Mouse (Mus musculus) CH12.LX (cell line): ENCODE data around the gene Acaa1a. TPM values are rescaled to one million over a fixed set of nuclear protein-coding genes. Genes with fewer than 3 reads are reported as not detected.

Experiments used
- DNase-seq: peaks from one replicate; pipeline ENCODE4 v3.0.0-alpha.2; 2013; ENCODE audit errors: extremely low read depth
- H3K27ac ChIP-seq: 2 replicates; pipeline ENCODE4 v1.5.1; 2012; ENCODE audit warnings: low read depth, mild to moderate bottlenecking, control low read depth, moderate library complexity; ENCODE audit not compliant: insufficient read depth
- H3K27me3 ChIP-seq: replicated peaks from 2 replicates; pipeline ENCODE3; 2012; ENCODE audit warnings: inconsistent platforms
- H3K36me3 ChIP-seq, 2 experiments: replicated peaks in 1 of 2; 2 replicates each; pipeline versions ENCODE3 to v1.6.1; 2012; ENCODE audit warnings: inconsistent platforms in 1 of 2, low read length in 1 of 2, mild to moderate bottlenecking in 1 of 2, mixed read lengths in 1 of 2, moderate library complexity in 1 of 2; ENCODE audit not compliant: control insufficient read depth in 1 of 2, insufficient read depth in 1 of 2
- H3K4me1 ChIP-seq, 2 experiments: 2 replicates each; pipeline ENCODE4 v1.6.1; 2012; ENCODE audit warnings: inconsistent platforms in 1 of 2, moderate library complexity in 1 of 2; ENCODE audit not compliant: insufficient read depth in 2 of 2, control insufficient read depth in 1 of 2
- H3K4me2 ChIP-seq: 2 replicates; pipeline ENCODE4 v1.6.1; 2012; ENCODE audit warnings: low read depth, mild to moderate bottlenecking, control low read depth; ENCODE audit not compliant: poor library complexity, insufficient read depth, severe bottlenecking
- H3K4me3 ChIP-seq, 3 experiments: fragments of 150-350 bp in 1 of 3; sonication (generic) in 1 of 3; replicated peaks in 1 of 3; 2 replicates each; pipeline versions ENCODE3 to v1.5.1; 2011 to 2012; ENCODE audit warnings: low read depth in 2 of 3, low read length in 2 of 3, mild to moderate bottlenecking in 2 of 3, moderate library complexity in 2 of 3, control low read depth in 1 of 3, improper control_type of control experiment in 1 of 3, inconsistent platforms in 1 of 3, mixed read lengths in 1 of 3; ENCODE audit not compliant: poor library complexity in 1 of 3
- H3K79me2 ChIP-seq: replicated peaks from 2 replicates; pipeline ENCODE4 v1.6.1; 2012; ENCODE audit warnings: mild to moderate bottlenecking, moderate library complexity; ENCODE audit not compliant: control insufficient read depth, poor library complexity, insufficient read depth, severe bottlenecking; ENCODE audit errors: extremely low read depth
- H3K9ac ChIP-seq: 2 replicates; pipeline ENCODE4 v1.6.1; 2012; ENCODE audit warnings: low read depth, mild to moderate bottlenecking, control low read depth, moderate library complexity; ENCODE audit not compliant: insufficient read depth
- H3K9me3 ChIP-seq: replicated peaks from 2 replicates; pipeline ENCODE3; 2012; ENCODE audit warnings: low read length, inconsistent platforms, mixed read lengths
- CHD2 ChIP-seq: IDR thresholded peaks from 2 replicates; pipeline ENCODE4 v1.6.1; 2011; ENCODE audit warnings: low read length, improper control_type of control experiment
- EP300 ChIP-seq: IDR thresholded peaks from 2 replicates; pipeline ENCODE4 v1.6.1; 2011; ENCODE audit warnings: low read length, improper control_type of control experiment
- ETS1 ChIP-seq: conservative IDR thresholded peaks from 2 replicates; pipeline ENCODE4 v1.6.1; 2012; ENCODE audit warnings: low read depth, mild to moderate bottlenecking, inconsistent platforms, low read length, improper control_type of control experiment, moderate library complexity
- HCFC1 ChIP-seq: IDR thresholded peaks from 2 replicates; pipeline ENCODE4 v1.6.1; 2012; ENCODE audit warnings: low read depth, mild to moderate bottlenecking, inconsistent platforms, low read length, improper control_type of control experiment
- IRF4 ChIP-seq: IDR thresholded peaks from 2 replicates; pipeline ENCODE4 v1.6.1; 2014; ENCODE audit warnings: low read depth, mild to moderate bottlenecking, inconsistent platforms, low read length, improper control_type of control experiment
- JUND ChIP-seq: conservative IDR thresholded peaks from 2 replicates; pipeline ENCODE4 v1.6.1; 2011; ENCODE audit warnings: low read depth, low read length, improper control_type of control experiment
- KAT2A ChIP-seq: IDR thresholded peaks from 2 replicates; pipeline ENCODE4 v1.6.1; 2012; ENCODE audit warnings: low read length, improper control_type of control experiment, inconsistent platforms; ENCODE audit not compliant: insufficient replicate concordance
- PAX5 ChIP-seq: IDR thresholded peaks from 2 replicates; pipeline ENCODE4 v1.6.1; 2012; ENCODE audit warnings: low read length, inconsistent platforms, mixed read lengths
- POLR2AphosphoS2 ChIP-seq: IDR thresholded peaks from 2 replicates; pipeline ENCODE4 v1.6.1; 2011; ENCODE audit warnings: low read depth, low read length, improper control_type of control experiment
- SMC3 ChIP-seq: IDR thresholded peaks from 2 replicates; pipeline ENCODE4 v1.6.1; 2011; ENCODE audit warnings: low read depth, low read length, improper control_type of control experiment
- TBP ChIP-seq: conservative IDR thresholded peaks from 2 replicates; pipeline ENCODE4 v1.6.1; 2011; ENCODE audit warnings: low read depth, low read length, improper control_type of control experiment
- USF1 ChIP-seq: IDR thresholded peaks from 2 replicates; pipeline ENCODE4 v1.6.1; 2014; ENCODE audit warnings: low read depth, mild to moderate bottlenecking, inconsistent platforms, low read length, improper control_type of control experiment
- ZMIZ1 ChIP-seq: IDR thresholded peaks from 2 replicates; pipeline ENCODE4 v1.6.1; 2012; ENCODE audit warnings: low read depth, mild to moderate bottlenecking, inconsistent platforms, low read length, improper control_type of control experiment
- dilution Hi-C: fragments of 300-500 bp; cut with MboI; formaldehyde crosslinking; loops from 2 replicates; pipeline ENCODE4 v1.14.3; 2020; ENCODE audit warnings: low sequenced_read_pairs; ENCODE audit not compliant: extremely low pct_unique_long_range_greater_than_20kb, extremely low pct_ligation_motif_present
- in situ Hi-C: fragments of 300-500 bp; cut with MboI; formaldehyde crosslinking; loops from 3 replicates; pipeline ENCODE4 v1.14.3; 2019; ENCODE audit warnings: low sequenced_read_pairs, low pct_ligation_motif_present, low pct_unique_long_range_greater_than_20kb, mixed read lengths
- polyA plus RNA-seq: library from polyadenylated mRNA; unstranded; fragments of >175 nt; gene quantifications from 2 replicates; pipeline ENCODE4 v1.2.1, GENCODE M21; 2012; ENCODE audit warnings: low read depth; ENCODE audit not compliant: insufficient read length
- total RNA-seq, 2 experiments: library from RNA; depleted of rRNA; stranded (reverse); fragments of 300-350 nt in 1 of 2; fragments of >200 nt in 1 of 2; gene quantifications; 2 replicates each; pipeline ENCODE4 v1.2.3; 2012 to 2014

Acaa1a gene
- total and polyA plus RNA-seq, 3 experiments: 22.4 to 57.8 (median 24.4) TPM

- in situ Hi-C loops (loop anchor here (10.0 kb wide), 1 partner anchor 199 kb away; the partner anchor contains the start of genes Acaa1b and Gm47289), dilution Hi-C loops (no loop called here)
- no peak overlapping the region for H3K9ac ChIP-seq
- H3K27ac ChIP-seq: no peak overlapping the region
- TF ChIP-seq SMC3 (no peak), PAX5 (no peak), CHD2 (no peak), IRF4 (no peak), ZMIZ1 (no peak), JUND (no peak)
- TF ChIP-seq, all 38 proteins: peak for 0
- H3K4me3 ChIP-seq: no peak overlapping the region
- H3K36me3 ChIP-seq: peaks cover 16 to 20% of the 10 kb centered on the region in 2 experiments
- no peaks in the 10 kb centered on the region for H3K79me2 ChIP-seq
- H3K4me2 ChIP-seq: no peak overlapping the region
- no peak for DNase-seq
- peaks cover 4% of the 10 kb centered on the region in 2 experiments; a peak in 2 of 4 replicates for H3K4me1 ChIP-seq
- no peaks in the 10 kb centered on the region for H3K9me3 ChIP-seq
- no peaks in the 10 kb centered on the region for H3K27me3 ChIP-seq
Observed at GRCm38 (mm10) chr9:119353926-119354325, 14.4 kb downstream of the Acaa1a start.

- Histone ChIP-seq H3K9me3 (no peaks in the 10 kb centered on the region), H3K27ac (no peak overlapping the region), H3K4me3 (no peak overlapping the region), H3K4me2 (no peak overlapping the region), H3K4me1 (peaks cover 4% of the 10 kb centered on the region in 2 experiments; a peak in 2 of 4 replicates), H3K27me3 (no peaks in the 10 kb centered on the region), H3K79me2 (no peaks in the 10 kb centered on the region), H3K9ac (no peak overlapping the region)
- dilution Hi-C loops: no loop called here
- TF ChIP-seq ETS1 (no peak), USF1 (no peak), EP300 (no peak), HCFC1 (no peak), SMC3 (no peak), POLR2AphosphoS2 (no peak), KAT2A (no peak), TBP (no peak)
- TF ChIP-seq, all 38 proteins: peak for 0
- H3K36me3 ChIP-seq: peaks cover 10 to 13% of the 10 kb centered on the region in 2 experiments
- in situ Hi-C loops: loop anchor here (10.0 kb wide), 1 partner anchor 201 kb away; the partner anchor contains the start of genes Acaa1b and Gm47289
- DNase-seq: no peak
Observed at GRCm38 (mm10) chr9:119355943-119356342, 16.5 kb downstream of the Acaa1a start.
